Mouse (Mus musculus) CD4-positive, CD25-positive, alpha-beta regulatory T cell, adult 2 months (primary cell): ENCODE results near the gene Dera.
A peak's percentile ranks its signal among the peaks of the same experiment; 100 is the strongest.

ENCODE experiments used
- DNase-seq: peaks from one replicate; pipeline ENCODE4 v3.0.0-alpha.2; 2012; ENCODE audit warnings: low read depth, low spot score

Gene Dera

DNA sequence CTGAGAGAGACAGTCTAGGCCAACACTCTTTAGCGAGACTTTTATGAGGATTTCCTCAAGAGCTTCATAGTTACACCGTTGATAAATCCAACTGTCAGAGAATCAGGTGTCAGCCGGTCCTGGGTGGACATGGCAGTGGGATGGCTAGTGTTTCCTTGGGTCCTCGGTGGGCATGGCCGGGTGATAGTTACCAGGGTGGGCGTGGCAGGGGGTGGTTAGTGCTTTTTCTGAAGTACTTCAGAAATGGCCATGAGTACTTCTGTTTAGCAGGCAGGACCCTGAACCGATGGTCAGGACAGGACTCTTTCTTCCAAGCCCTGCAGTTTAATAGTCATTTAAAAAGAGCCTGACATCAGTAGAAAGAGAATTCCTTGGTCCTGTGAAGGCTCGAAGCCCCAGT, 52.5 kb downstream of the Dera start:
- no peak for DNase-seq

DNA sequence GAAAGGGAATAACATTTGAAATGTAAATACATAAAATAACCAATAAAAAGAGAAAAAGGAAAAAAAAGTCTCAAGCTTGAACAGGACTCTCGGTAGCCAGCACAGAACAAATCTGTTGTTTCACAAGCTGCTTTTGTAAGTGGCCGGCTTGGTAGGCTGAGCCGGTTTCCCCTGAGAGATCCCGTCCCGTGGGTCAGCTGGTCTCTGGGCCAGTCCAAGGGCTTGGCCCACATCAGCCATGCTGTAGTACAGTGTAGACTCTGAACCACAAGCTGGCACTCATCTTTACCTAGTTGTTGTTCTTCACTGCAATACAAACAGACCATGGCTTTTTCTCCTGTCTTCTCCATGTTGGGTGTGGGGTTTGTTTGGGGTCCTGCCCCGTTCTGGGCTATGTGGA, 53.0 kb downstream of the Dera start:
- no peak for DNase-seq

DNA sequence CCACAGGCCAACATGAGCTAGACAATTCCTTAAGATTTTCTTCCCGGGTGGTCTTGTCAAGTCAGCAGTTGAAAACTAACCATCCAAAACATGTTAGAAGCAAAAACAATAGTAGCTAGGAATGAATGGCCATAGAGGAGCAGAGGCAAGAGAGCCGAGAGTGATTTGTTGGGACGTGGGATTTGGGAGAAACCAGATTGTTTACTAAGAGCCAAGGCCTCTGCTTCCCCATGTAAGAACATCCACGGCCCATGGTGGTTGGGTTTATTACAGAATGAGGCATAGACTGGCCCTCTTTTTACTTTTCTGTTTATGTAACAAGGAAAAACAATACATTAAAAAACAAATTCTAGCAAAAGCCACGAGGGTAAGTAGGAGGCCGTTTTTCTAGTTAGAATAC, 54.4 kb downstream of the Dera start:
- no peak for DNase-seq

DNA sequence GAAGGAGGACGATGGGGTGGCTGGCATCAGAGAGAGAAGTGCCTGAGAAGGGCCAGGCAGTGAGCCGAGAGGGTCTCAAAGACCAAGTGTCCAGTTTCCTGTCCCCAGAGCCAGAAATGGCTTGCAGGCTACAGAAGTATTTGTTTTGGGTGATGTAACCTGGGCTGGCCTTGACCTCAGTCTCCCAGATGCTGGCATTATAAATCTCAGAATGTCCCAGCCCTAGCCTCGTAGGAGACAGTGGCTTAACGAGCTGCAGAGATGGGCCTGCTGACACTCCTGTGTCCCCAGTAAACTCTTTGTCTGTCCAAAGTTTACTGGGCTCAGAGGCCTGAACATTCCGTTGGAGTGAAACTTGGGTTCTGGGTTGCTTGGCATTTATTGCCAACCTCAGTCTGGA, 55.8 kb downstream of the Dera start:
- DNase-seq: no peak

DNA sequence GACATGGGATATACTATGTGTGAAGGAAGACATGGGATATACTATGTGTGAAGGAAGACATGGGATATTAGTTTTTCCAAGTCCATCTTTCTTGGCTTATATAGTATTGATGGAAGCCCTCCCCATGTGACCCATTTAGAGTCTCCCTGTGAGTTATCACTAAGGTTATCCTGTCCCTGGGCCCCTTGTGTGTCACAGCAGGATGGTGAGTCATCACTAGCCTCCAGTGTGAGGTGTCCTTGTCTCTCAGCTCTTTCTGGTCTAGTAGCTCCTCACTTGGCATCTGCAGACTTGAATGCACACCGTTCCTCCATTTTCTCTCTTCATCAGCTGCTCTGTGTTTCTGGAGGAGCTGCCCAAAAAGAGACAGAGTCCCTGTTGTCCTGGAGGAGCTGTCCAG, 59.7 kb downstream of the Dera start:
- DNase-seq: no peak

DNA sequence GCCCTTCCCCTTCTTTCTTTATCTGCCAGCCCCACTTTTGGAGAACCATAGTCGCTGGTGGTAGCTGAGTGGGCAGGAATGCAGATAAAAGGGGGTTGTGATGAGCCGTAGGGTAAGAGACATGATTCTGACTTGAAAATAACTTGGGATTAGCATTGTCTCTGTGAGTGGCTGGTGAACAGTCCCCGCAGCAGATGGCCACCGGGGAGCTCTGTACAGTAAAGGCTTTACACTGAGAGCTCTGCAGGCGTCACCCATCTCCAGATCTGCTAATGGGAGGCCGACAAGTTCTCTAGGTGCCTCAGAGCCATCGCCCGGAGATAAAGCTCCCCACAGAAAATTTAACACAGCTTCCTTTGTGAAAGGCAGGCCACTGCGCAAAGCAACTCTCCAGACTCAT, 62.2 kb downstream of the Dera start:
- DNase-seq: no peak

DNA sequence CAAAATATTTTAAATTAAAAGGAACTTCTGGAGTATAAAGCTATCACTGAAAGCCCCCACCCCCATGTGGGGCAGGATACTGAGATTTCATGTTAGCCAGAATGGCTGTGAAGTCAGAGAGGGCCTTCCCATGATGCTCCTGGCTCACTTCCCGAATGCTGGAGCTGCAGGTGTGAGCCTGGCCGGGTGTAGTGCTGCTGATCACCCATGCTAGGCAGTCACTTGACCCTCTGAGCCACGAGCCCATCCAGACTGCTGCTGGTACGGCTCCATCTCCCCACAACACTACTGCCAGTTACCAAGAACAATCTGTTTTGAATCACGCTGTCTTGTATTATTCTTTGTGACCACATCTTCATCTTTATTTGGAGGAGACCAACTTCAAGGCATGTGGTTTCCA, 68.2 kb downstream of the Dera start:
- DNase-seq: no peak

DNA sequence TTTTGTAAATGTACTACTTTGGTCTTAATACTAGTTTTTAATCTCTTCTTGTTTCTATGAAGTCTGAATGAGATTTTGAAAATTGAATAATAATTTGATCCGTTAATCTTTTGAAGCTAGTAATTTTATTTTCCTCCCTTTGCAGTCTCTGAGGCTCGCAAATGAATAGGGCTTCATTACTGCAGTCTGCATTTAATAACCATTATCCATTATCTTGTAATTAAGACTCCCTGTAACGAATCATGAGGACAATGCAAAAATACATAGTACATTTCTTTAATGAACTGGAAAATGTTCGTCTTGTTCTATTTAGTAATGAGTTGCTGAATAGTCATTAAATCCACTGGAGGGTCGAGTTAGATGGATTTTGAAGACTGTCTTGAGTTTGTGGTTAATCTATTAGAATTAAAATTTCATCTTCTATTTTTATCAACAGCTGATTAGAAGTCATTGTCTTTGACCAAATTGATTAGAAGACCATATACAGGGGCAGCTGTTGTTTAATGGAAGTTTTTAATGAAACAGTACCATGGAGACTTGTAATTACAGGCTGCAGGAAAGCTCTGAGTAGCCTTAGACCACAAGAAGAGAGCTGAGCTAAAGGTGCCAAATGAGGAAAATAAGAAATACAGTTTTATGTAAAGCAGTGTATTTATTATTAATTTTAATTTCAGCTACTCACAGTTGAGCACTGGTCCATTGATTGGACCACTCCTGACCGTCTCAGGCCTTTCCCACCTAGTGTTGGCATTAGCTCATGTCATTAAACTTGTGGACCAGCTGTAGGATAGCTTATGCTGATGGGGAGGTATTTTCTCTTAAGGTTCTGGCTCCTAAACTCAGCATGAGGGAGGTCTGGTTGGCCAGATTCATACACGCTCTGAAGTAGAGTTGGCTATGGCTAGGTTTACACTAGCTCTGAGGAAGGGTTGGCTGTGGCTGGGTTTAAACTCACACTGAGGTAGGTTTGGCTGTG, 70.0 kb downstream of the Dera start:
- no peak for DNase-seq

DNA sequence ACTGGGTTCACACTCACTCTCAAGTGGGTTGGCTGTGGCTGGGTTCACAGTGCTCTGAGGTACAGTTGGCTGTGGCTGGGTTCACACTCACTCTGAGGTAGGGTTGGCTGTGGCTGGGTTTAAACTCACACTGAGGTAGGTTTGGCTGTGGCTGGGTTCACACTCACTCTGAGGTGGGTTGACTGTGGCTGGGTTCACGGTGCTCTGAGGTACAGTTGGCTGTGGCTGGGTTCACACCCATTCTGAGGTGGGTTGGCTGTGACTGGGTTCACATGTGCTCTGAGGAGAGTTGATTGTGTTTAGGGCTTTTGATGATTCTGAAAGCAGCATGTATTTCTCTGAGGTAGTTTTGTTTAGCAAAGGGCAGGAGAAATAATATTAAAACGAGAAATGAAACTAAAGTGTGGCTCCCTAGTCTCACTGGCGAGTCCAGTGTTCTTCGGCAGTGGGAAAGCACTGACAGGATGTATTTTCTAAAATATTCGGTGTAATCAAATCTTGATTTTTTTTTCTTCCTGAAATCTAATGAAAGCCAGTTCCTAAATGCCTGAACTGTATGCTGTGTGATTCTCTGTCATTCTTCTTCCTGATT, 70.8 kb downstream of the Dera start:
- DNase-seq: no peak

DNA sequence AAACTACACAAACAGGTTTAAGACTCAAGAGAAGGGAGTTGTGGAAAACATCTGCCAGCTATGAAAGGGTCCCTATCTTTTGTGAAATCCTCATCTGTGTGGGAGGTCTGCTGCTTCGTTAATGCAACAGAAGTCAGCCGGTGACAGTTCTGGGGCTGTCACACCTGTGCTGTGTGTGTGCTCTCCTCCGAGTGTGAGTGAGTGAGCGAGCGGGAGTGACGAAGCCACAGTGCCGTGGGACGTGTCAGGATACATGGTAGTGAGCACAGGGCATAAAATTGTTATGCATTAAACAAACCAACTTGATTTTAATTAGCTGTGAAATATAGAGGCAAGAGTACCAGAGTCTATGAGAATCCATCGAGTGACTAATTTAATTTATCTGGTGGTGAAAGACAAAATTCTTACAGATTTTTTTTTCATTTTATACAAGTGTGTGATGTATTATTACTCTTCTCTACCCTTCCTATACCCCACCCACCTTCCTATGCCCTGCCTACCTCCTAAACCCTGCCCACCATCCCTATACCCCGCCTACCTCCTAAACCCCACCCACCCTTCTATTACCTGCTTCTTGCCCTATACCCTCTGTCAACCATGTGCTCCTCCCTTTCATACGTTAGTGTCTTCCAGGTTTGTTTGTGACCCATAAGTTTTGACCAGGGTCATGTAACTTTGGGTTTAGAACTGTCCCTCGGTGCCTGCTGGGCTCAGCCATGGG, 74.9 kb downstream of the Dera start:
- no peak for DNase-seq

DNA sequence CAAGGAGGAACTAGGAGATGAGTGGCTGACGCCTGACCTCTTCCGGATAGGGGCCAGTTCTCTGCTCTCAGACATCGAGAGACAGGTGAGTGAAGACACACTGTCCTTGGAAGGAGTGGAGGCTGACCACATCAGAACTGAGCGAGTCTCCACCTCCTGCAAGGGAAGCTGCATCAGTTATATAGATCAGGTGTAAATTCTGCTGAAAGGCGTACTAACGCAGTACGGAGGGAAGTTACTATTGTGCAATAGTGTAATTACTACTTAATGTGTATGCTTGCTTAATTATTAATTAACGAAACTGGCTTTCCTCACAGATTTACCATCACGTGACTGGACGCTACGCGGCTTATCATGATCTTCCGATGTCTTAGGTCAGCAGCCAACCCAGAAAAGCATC, 82.5 kb downstream of the Dera start:
- no peak for DNase-seq

DNA sequence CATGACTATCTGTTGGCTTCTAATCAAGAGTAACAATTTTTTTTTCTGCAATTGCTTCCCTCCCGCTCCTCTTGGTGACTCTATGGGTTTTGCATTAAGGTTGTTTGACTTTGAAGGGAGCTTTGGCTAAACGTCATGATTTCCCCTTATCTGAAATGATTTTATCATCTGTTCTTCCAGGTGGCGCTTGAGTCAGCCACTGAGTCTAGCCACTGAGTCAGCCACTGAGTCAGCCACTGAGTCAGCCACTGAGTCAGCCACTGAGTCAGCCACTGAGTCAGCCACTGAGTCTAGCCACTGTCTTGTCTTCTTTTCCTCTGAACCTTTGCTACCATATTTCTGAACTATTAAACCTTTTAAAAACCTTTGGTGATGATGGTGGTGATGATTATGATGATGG, 89.0 kb downstream of the Dera start:
- DNase-seq: no peak

DNA sequence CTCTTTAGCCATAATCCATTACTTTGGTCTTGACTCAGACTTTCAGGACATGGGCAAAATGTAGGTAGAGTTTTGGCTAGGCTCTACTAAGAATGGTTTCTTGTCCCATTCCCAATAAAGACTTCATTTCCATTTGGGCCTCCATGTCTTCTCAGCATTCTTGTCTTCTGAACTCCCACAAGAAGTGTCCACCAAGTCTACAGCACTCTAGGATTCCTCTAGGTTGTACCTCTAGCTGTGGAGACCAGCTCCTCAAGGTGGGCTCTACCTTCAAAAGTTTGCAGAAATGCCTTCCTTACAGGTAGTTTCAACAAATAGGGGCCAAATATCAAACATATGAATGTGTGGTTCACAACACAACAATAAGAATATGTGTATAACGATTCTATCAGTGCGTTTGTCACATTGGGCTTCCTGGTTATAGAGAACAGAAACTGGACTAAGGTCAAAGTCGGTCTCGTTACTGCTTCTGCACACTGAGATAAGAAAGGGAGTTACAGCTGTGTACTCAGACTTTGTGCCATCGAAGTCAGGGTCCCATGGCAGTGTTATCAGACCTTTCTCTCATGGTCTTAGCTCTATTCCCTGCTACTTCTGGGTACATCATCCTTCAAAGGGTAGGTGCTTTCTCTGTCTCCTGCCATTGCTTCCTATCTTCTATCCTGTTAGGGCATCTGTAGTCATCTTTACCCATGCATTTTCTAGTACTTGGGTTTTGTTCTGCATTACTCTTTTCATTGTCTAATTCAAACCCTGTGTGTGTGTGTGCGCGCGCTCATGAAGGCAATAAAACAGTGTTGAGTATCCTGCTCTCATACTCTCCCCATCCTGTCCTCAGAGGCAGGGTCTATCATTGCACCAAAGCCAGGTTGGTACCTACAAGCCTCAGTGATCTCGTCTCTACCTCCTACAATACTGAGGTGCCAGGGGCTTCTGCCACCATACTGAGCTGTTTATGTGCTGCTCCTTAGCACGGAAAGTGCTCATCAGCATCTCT, 103.2 kb downstream of the Dera start:
- no peak for DNase-seq

DNA sequence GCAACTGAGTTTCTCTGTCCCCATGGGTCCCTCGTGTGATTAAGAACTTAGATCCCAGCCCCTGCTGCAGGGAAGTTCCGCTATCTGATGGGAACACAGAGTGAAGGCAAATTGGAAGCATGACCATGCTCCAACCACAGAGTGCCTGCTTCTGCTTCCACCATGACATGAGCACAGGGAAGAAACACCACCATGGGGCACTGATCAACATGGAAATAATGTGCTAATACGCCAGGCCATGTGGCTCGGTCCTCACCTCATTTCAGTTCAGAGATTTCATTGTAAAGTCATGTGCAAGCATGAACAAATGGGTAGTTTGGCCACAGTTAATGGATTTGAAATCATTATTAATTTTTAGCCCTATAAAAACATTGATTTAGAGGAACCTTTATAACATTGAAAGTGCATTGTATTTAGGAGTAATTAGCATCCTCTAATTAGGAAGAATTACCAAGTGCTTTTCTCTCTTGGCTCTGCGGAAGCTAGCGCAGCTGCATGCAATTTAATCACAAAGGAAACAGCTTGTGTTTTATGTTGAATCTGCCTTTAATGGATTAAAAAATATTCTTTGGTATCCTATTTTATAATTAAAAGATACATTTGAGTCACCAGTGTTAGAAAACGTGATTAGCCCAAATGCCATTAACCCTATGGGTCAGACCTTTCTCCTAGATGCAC, 115.7 kb downstream of the Dera start:
- DNase-seq: no peak

DNA sequence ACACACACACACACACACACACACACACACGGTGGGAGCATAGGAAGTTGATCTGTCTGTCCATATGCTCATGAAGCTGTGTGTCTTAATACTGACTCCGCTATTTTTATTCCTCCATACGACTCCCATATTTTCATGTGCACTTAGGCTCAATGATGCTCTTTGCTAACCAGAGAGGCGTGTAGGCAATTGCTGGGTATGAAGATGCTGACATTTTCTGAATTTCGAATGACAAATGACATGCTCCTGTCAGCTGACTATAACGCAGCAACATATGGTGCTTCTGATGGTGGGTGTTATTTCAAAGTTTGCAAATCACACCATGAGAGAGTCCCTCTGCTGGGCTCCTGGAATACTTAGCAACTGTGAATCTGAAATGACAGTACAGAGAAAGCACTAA, 116.3 kb downstream of the Dera start:
- no peak for DNase-seq

DNA sequence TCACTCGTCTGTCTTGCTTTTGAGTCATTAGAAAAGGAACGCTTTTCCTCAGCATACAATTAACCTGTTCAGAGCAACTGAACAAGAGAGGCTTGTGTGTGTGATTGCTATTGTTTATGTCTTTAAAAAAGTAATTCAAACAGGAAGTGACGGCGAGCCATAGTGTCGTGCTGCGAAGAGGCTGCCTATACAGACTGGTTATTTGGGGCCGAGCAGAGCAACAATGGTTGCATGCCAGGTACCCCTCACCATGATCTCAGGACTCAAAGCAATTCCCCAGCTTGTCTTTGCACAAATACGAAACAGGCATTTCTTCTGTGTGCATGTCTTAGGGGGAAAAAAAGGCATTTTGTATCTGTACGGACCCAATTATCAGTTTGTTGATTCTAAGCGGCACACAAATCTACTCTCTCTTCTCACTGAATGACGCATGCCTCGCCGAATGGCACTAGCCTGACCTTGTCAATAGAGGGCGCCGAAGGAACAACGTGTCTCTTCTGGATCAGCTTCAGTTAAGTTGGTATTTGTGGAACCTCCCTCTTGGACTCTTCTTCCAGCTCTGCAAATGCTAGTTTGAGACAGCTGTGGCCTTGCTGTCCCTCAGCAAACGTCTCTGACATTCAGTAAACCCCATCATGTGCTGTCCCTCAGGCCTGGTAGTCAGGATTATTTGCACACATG, 117.8 kb downstream of the Dera start:
- peak; percentile 13 for DNase-seq

DNA sequence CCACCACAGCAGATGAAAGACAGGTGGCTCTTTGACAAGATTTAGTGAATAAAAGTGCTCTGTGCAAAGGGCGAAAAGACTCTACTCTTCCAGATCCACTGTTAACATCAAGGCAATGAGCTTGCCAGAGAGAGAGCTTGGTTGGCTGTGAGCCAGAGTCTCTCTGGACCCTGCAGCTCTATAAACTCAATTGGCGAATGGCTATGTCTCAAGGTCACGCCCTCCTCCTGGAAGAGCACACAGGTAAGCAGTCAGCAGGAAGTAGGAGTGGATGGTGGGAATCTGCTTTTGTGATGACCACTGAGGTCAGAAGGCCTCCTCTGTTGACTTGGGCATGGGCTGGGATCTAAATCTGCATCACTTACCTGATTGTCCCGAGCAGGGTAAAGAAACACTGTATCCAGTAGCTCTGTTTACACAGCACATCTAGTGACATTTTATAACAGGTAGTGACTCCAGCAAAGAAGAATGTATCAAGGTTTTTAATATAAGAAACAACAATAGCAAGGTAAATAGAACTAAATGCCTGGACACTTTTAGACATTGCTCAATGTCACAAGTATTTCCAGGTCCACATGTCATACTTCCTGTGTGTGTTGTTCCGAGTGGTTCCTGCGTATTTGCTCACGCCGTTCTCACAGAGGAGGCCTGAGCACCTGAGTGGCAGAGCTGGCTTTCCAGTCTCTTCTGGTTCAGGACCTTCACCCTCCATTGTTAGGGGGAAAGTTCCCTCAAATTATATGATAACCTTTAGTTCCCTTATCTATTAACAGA, 120.3 kb downstream of the Dera start:
- DNase-seq: no peak

DNA sequence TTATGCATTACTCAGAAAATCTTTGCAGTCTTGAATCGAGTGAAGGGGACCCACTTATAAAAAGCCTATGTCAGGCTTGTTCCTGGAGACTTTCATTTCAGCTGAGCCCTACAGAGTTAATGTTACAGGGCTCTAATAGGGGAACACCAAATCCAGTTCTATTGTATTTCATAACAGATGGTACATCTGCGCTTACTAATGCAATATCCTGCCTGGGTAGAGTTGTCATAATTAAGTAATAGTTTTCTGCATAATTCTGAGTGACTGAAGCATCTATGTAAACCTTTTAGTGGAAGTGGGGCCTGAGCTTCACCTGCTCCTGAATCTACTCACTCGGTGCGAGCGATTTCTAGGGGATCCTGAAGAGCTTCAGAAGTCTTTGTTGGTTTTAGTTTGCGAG, 131.3 kb downstream of the Dera start:
- DNase-seq: no peak

DNA sequence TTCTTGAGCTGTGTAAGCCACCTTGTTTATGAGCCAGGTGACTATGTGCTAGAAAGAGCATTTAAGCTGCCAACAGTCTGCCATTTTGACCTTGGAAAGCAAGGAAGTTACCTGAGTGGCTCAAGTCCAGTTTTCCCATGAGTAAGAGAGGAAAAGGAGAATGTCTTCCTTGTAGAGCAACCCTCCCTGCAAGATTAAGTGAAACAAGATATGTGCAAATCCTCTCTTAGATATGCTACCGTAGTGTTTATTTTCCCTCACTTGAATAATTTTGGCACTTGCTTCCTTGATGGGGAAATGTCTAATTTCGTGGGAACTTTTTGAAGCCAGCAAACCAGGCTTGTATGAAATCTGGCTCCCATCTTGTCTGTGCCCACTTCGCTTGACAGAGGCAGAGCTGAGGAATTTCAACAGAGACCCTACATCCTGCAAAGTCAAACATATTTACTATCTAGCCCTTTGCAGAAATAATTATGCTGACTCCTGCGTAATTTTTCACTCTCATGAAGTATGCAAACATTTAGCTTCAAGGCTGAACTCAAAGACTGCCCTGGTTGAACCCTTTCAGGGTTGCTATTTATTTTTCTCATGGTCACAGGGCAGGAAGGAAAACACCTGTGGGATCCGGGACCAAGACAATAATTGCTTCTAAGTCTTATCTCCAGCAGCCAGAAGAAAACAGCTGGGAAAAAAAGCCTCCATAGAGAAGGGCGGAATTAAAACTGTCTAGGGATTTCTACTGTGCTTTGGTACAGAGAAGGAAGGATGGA, 132.0 kb downstream of the Dera start:
- no peak for DNase-seq
